Mouse (Mus musculus): ENCODE data around the gene Washc4.

The Washc4 gene

DNA sequence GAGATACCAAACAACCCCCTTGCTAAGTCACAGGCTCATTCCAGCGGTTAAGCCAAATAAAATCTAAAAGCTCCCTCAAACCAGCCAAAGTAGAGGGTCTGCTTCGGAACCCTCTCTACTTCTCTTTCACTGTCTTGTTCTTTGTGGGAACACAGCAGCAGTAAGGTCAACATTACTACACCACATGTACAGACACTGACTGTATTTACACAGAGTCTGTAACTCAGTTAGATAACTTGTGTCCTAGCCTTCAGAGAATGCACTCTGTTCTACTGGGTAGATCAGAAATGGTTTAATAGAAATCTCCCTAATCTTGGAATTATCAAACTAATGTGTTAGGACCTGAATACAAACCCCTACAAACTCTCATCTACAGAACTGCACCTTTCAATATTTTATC, 92.6 kb downstream of the Washc4 start:
- no peak for DNase-seq (ENCODE audit: low spot score in 2 of 2)

DNA sequence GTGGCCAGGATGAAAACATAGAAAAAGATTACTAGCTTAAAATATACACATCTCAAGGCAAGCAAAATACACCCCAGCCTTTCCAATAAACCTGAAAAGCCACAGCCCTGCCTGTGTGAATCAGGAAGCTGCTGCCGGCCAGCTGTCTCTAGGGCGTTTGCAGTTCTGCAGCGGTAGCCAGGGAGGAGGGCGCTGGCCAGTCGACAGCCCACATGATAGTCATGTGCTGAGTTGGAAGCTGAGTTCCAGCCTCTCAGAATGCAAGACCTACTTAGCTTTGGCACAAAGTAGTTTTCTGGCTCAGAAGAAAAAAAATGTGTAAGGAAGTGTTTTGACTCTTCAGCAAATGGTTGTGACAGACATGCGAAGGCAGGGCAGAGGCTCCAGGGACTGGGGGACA, 93.7 kb downstream of the Washc4 start:
- peak in 1 of 2 experiments; percentile 10 for DNase-seq (ENCODE audit: low spot score in 2 of 2)

DNA sequence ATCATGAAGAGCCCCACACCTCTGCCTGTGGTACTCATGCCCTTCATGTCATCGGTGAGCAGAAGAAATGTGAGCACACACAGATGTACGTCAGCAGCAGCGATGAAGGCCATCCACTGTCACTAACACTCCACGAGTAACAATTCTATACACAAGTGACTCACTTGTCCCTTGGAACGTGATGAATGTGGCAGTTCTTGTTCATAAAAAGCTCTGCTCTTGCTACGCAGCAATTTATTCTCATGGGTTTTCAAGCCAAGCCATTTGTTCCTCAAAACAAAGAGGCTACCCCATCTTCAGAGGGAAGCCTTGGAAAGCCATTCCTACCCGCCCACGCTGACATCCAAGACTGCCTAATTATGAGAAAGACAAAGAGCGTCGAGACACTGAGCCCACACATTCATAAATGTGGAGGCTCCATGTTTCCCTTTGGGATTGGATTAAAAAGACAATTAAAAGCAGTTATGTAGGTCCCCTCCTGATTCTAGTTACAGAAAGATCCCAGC, 96.4 kb downstream of the Washc4 start:
- no peak for DNase-seq (ENCODE audit: low spot score in 2 of 2)

DNA sequence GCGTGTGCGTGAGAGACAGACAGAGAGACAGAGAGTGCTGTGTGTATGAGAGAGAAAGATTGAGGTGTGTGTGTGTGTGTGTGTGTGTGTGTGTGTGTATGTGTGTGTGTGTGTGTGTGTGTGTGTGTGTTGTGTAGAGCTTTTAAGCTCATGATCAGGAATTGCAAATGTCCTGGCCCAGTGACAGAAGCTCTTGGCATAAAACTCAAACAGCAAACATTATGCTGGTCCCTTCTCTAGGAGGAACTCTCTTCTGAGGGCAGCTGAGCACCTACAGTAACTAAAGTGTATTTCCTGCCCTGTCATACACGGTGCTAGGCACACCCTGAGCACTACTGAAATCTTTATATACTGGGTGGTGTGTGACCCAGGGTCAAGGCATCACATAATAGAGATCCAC, 98.1 kb downstream of the Washc4 start:
- no peak for DNase-seq (ENCODE audit: low spot score in 2 of 2)

DNA sequence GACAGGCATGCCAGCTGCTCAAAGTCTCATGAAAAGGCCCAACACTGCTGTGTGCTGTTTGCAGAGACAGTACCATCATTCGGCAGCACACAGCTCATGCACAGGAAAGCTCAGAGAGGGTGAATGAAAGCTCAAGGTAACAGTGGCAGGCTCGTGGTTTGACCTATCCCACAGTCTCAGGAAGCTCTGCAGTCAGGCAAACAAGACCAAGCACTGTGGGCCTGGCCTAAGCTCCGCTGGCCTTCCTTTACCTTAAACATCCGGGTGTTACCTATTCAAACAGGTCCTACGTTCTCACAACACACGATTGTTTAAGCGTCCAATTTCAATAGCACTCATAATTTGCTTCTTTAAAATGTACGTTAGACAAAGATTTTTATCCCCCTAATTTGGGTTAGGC, 100.6 kb downstream of the Washc4 start:
- no peak for DNase-seq (ENCODE audit: low spot score in 2 of 2)

DNA sequence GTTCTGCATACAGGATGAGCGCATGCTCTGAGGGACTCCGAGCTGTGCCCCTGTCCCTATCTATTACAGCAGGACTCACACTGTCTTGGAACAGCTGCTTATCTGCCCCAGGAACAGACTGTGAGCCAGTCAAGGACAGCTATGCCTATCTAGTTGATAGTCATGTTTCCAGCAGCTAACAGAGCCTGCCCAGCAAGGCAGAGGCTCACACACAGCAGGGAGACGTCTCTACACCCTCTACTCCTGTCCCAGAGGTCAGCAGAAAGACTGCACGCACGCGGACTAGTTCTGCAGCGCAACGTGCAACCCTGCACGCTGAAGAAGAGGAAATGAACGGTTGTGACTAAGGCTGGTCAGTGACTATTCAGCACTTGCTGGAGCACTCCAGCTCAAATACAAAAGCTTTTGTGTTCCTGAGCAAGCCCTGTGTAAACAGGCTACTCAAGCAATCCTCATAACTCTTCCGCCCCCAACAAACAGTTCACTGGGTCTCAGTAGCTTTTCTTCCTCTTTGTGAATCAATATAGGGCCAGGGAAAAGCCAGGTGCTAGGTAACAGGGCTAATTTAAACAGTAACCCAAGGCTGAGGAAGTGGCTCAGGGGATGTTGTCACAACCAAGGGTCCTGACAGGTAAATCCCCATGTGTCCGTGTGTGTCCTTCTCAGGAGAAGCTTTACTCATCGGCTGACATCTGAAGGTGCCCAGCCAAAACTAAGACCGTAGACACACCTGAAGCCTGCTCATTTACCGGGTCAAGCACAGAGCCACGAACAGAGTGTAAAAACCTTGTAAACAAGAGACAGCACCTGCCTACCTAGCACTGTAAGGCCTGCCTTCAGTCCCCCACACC, 101.5 kb downstream of the Washc4 start:
- no peak for DNase-seq (ENCODE audit: low spot score in 2 of 2)

DNA sequence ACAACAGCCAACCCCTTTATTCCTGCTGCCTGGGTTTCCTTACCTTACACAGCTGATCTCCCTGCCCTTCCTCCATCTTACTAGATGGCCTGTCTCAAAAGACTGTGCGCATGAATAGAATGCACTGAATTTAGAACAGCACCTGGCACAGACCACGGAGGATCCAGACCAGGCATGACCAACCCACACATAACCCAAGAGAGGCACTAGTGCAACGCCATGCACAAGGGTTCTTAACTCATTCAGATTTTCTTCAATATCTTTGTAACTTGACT, 102.1 kb downstream of the Washc4 start:
- no peak for DNase-seq (ENCODE audit: low spot score in 2 of 2)

Data from natural killer cell, adult 2 months (primary cell).